Mouse (Mus musculus) hindbrain, embryonic 16.5 days (tissue): Measurements from ENCODE around the gene Hpse2. TPM values are rescaled to one million over a fixed set of nuclear protein-coding genes. Genes with fewer than 3 reads are reported as not detected.
A peak's percentile ranks its signal among the peaks of the same experiment; 100 is the strongest.

ENCODE experiments used
- ATAC-seq: fragments of 200-750 bp; cut with Nextera tagmentation; 2 replicates; pipeline ENCODE4 v1.8.0; 2017; ENCODE audit warnings: moderate TSS enrichment, moderate library complexity
- H3K27ac ChIP-seq: fragments of 300-500 bp; sonication (generic); 2 replicates; pipeline ENCODE4 v1.5.1; 2014; ENCODE audit warnings: low read depth, mild to moderate bottlenecking, control low read depth, low read length, moderate library complexity
- H3K27me3 ChIP-seq: fragments of 300-500 bp; sonication (generic); replicated peaks from 2 replicates; pipeline ENCODE4 v1.6.1; 2014; ENCODE audit warnings: low read length; ENCODE audit not compliant: control insufficient read depth, insufficient read depth
- H3K36me3 ChIP-seq: fragments of 300-500 bp; sonication (generic); 2 replicates; pipeline ENCODE4 v1.6.1; 2014; ENCODE audit warnings: mild to moderate bottlenecking, low read length, moderate library complexity, mixed read lengths; ENCODE audit not compliant: control insufficient read depth, insufficient read depth
- H3K4me1 ChIP-seq: fragments of 300-500 bp; sonication (generic); 2 replicates; pipeline ENCODE4 v1.6.1; 2014; ENCODE audit warnings: low read depth, low read length; ENCODE audit not compliant: control insufficient read depth, insufficient read depth
- H3K4me2 ChIP-seq: fragments of 300-500 bp; sonication (generic); 2 replicates; pipeline ENCODE4 v1.6.1; 2014; ENCODE audit warnings: mild to moderate bottlenecking, low read length, control low read depth, moderate library complexity
- H3K4me3 ChIP-seq: fragments of 300-500 bp; sonication (generic); 2 replicates; pipeline ENCODE4 v1.5.1; 2014; ENCODE audit warnings: mild to moderate bottlenecking, low read length, control low read depth, moderate library complexity
- H3K9ac ChIP-seq: fragments of 300-500 bp; sonication (generic); 2 replicates; pipeline ENCODE4 v1.6.1; 2014; ENCODE audit warnings: low read depth, mild to moderate bottlenecking, control low read depth, low read length, moderate library complexity
- H3K9me3 ChIP-seq: fragments of 300-500 bp; sonication (generic); 2 replicates; pipeline ENCODE4 v1.6.1; 2014; ENCODE audit warnings: mild to moderate bottlenecking, low read length, moderate library complexity; ENCODE audit not compliant: control insufficient read depth
- WGBS: fragments of 180-500 bp; shearing (Covaris S2); extraction: QIAGEN DNeasy Blood & Tissue Kit; methylation state at CpG from one replicate; pipeline ENCODE4 v1.1.7; 2014; 5-methylcytosine and 5-hydroxymethylcytosine counted together
- polyA plus RNA-seq: library from polyadenylated mRNA; unstranded; fragments of >200 nt; fragmentation: Nextera tagmentation; extraction: Ambion mirVana; gene quantifications from 2 replicates; pipeline ENCODE4 v1.2.1, GENCODE M21; 2015

Hpse2 gene
- 0.14 and 0.20 TPM in 2 replicates for polyA plus RNA-seq

DNA sequence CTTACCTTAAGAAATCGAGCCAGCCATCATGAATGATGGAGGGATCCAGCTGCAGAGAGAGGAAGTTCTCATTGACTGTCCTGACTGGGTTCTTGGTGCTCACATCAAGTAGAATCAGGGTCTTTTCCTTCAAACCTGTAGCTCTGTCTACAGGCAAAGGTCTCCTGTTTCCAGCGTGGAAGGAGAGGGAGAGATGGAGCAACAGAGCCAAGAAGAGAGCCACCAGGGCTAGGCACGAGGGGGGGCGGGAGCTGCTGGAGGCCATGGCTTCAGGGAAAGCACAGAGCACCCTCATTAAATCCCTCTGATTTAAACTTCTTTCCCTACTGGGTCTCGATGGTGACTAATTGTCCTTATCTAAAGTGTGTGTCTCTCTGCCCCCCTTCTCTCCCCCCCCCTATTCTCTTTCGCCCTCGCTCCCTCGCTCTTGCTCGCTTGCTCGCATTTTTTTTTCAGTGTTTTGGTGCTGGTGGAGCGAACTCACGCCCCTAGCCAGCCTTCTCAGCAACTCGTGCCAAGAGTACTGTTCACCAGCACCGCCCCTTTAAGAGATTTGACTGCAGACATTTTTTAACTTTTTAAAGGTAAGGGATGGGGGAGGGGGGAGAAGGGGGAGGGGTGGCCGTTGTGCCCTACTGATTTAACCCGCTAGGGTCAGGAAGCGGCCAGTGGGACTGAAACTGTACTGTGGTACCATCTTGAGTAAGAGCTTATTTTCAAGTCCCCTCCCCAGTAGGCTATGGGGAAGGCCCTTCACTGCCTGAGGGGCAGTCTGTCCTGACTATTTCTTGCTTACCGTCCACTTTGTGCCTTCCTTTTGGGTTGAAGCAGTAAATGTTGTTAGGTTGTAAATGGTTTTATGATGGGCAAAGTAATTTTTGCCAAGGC lies at the start of gene Hpse2:
Gene Hpse2 (minus strand): TSS at position 339 of the 888 bp plus-strand sequence.
- H3K9me3 ChIP-seq: no peaks in the 10 kb centered on the region
- no peak within 1 kb of the TSS for H3K27ac ChIP-seq
- WGBS: 3% methylated on average over 18 of the region's 18 CpGs
- H3K4me1 ChIP-seq: peaks cover 20% of the 10 kb centered on the region
- H3K4me3 ChIP-seq: peak within 1 kb of the TSS; percentile 12
- ATAC-seq: no peak
- peaks cover 47% of the 10 kb centered on the region for H3K27me3 ChIP-seq
- H3K4me2 ChIP-seq: peak within 1 kb of the TSS; percentile 41
- H3K36me3 ChIP-seq: no peaks in the 10 kb centered on the region
- no peak within 1 kb of the TSS for H3K9ac ChIP-seq

DNA sequence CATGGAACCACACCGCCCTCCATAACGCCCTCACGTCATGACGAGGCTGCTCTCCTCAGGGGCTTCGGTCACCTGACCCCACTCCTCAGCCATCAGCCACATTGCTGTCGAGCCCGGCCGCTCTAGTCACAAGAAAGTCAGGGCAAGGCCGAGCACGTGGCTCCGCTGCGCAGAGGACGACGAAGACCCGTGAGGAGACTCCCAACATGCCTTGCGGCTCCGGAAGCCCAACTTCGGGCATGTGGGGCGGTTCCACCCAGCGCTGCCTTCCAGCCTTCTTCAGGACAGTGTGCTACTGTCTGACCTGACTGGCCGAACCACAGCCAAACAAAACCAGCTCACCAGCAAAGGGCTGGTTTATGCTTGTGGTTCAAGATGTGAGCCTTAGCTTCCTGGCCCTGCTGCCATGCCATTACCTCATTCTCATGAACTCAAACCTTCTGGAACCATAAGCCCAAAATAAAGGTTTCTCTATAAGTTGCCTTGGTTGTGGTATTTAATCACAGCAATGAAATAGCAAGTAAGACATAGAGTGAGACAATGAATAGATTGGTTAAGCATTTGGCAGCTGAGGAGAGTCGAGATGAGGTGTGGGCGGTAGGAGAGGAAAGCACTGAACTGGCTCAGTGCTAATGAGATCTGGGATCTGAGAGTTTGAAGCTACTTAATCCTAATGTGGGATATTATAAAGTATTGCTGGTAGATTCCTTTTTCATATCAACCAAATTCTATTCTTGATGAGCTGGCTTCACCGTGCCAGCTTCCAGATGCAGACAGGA lies 39.5 kb upstream of the Hpse2 start:
- no peaks in the 10 kb centered on the region for H3K36me3 ChIP-seq
- no peak overlapping the region for H3K4me2 ChIP-seq
- WGBS: 85% methylated on average over 24 of the region's 24 CpGs
- no peak overlapping the region for H3K27ac ChIP-seq
- H3K27me3 ChIP-seq: no peaks in the 10 kb centered on the region
- H3K4me1 ChIP-seq: no peaks in the 10 kb centered on the region
- H3K9ac ChIP-seq: no peak overlapping the region
- ATAC-seq: no peak
- no peaks in the 10 kb centered on the region for H3K9me3 ChIP-seq
- no peak overlapping the region for H3K4me3 ChIP-seq

DNA sequence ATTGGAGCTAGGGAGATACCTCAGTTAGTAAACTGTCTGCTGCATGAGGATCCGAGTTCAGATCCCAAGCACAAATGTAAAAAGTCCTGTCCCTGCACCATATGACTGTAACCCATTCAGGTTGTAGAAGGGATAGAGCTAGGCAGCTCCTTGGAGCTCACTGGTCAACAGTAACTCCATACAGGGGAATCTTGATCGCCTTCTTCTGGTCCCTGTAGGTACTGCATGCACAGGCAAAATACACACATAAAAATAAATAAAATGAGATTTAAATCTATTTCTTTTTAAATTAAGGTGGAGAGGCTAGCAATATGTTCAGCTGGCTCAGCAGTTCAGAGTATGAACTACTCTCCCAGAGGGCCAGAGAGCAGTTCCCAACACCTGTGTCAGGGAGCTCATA lies 35.9 kb upstream of the Hpse2 start:
- H3K9me3 ChIP-seq: no peaks in the 10 kb centered on the region
- H3K9ac ChIP-seq: no peak overlapping the region
- 72% methylated on average over 2 of the region's 2 CpGs for WGBS
- no peak overlapping the region for H3K4me2 ChIP-seq
- no peaks in the 10 kb centered on the region for H3K27me3 ChIP-seq
- H3K36me3 ChIP-seq: no peaks in the 10 kb centered on the region
- no peaks in the 10 kb centered on the region for H3K4me1 ChIP-seq
- no peak overlapping the region for H3K27ac ChIP-seq
- H3K4me3 ChIP-seq: no peak overlapping the region
- ATAC-seq: no peak

DNA sequence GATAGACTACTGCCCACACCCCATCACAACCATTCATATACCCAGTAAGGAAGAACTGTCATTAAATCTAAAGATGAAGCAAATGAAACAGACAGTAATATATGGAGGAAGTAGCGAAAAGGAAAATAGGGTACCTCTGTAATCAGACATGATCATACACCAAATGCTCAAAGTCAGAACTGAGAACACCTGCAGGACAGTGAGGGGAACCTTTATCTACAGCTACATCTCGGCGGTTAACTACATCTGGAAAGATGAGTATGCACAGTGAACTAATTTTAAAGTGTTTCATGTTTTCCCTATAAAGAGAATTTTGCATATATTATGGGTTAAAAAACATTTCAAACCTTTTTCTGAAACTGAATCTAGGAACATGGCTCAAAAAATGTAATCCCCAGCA lies 32.4 kb upstream of the Hpse2 start:
- no peak overlapping the region for H3K27ac ChIP-seq
- H3K9ac ChIP-seq: no peak overlapping the region
- no peak overlapping the region for H3K4me3 ChIP-seq
- H3K36me3 ChIP-seq: no peaks in the 10 kb centered on the region
- no peaks in the 10 kb centered on the region for H3K9me3 ChIP-seq
- no peak for ATAC-seq
- H3K27me3 ChIP-seq: no peaks in the 10 kb centered on the region
- no peak overlapping the region for H3K4me2 ChIP-seq
- no peaks in the 10 kb centered on the region for H3K4me1 ChIP-seq
- WGBS: 83% methylated on average over 3 of the region's 3 CpGs

GRCm38 (mm10) chr19:43415565-43415964 lies 27.4 kb upstream of the Hpse2 start:
- no peak overlapping the region for H3K27ac ChIP-seq
- WGBS: 63% methylated on average over 2 of the region's 2 CpGs
- no peak for ATAC-seq
- no peaks in the 10 kb centered on the region for H3K27me3 ChIP-seq
- H3K9ac ChIP-seq: no peak overlapping the region
- H3K36me3 ChIP-seq: no peaks in the 10 kb centered on the region
- no peak overlapping the region for H3K4me2 ChIP-seq
- H3K9me3 ChIP-seq: no peaks in the 10 kb centered on the region
- no peak overlapping the region for H3K4me3 ChIP-seq
- no peaks in the 10 kb centered on the region for H3K4me1 ChIP-seq

- no peaks in the 10 kb centered on the region for H3K9me3 ChIP-seq
- H3K4me1 ChIP-seq: no peaks in the 10 kb centered on the region
- no peak overlapping the region for H3K27ac ChIP-seq
- ATAC-seq: no peak
- no peak overlapping the region for H3K4me3 ChIP-seq
- H3K9ac ChIP-seq: no peak overlapping the region
- 19% methylated on average over 1 of the region's 1 CpGs for WGBS
- H3K27me3 ChIP-seq: no peaks in the 10 kb centered on the region
- H3K4me2 ChIP-seq: no peak overlapping the region
- H3K36me3 ChIP-seq: no peaks in the 10 kb centered on the region
Observed at GRCm38 (mm10) chr19:43407181-43407580, 19.0 kb upstream of the Hpse2 start.

- no peak overlapping the region for H3K9ac ChIP-seq
- no peak overlapping the region for H3K4me3 ChIP-seq
- H3K4me2 ChIP-seq: no peak overlapping the region
- H3K9me3 ChIP-seq: no peaks in the 10 kb centered on the region
- ATAC-seq: 0 out of 2 replicates have a peak, but pooled peaks have one; percentile 71
- H3K4me1 ChIP-seq: no peaks in the 10 kb centered on the region
- peaks cover 2% of the 10 kb centered on the region; the same call in 1 of the 2 replicates for H3K27me3 ChIP-seq
- no peak overlapping the region for H3K27ac ChIP-seq
- H3K36me3 ChIP-seq: no peaks in the 10 kb centered on the region
- WGBS: 6% methylated on average over 4 of the region's 4 CpGs
Observed at GRCm38 (mm10) chr19:43396327-43396726, 8.2 kb upstream of the Hpse2 start.

GRCm38 (mm10) chr19:43387071-43387770 lies 934 bp downstream of the Hpse2 start:
- Histone ChIP-seq H3K4me2 (peak overlapping the region; percentile 66; the same call in 1 of the 2 replicates), H3K4me1 (peaks cover 20% of the 10 kb centered on the region), H3K36me3 (no peaks in the 10 kb centered on the region), H3K4me3 (0 out of 2 replicates have a peak overlapping the region, but pooled peaks have one; percentile 4), H3K9ac (no peak overlapping the region), H3K27ac (no peak overlapping the region), H3K27me3 (peaks cover 49% of the 10 kb centered on the region), H3K9me3 (no peaks in the 10 kb centered on the region)
- WGBS: 2% methylated on average over 14 of the region's 14 CpGs
- no peak for ATAC-seq
